Mouse (Mus musculus) myocyte (in vitro differentiated cells): Measurements from ENCODE around the gene Akr1b8.

Experiments used
- E2F4 ChIP-seq: IDR thresholded peaks from one replicate; pipeline ENCODE4 v1.6.1; 2011; ENCODE audit warnings: mild to moderate bottlenecking, control low read depth, moderate library complexity; ENCODE audit not compliant: insufficient read depth
- MAX ChIP-seq: IDR thresholded peaks from one replicate; pipeline ENCODE4 v1.6.1; 2011; ENCODE audit warnings: low read depth, mild to moderate bottlenecking, control low read depth
- POLR2A ChIP-seq: IDR thresholded peaks from one replicate; pipeline ENCODE4 v1.6.1; 2011; ENCODE audit warnings: low read depth, mild to moderate bottlenecking, control low read depth, moderate library complexity; ENCODE audit not compliant: insufficient read length
- POLR2AphosphoS2 ChIP-seq: IDR thresholded peaks from one replicate; pipeline ENCODE4 v1.6.1; 2011; ENCODE audit warnings: low read depth, control low read depth; ENCODE audit not compliant: insufficient read length
- REST ChIP-seq: IDR thresholded peaks from one replicate; pipeline ENCODE4 v1.6.1; 2011; ENCODE audit warnings: mild to moderate bottlenecking, control low read depth, moderate library complexity; ENCODE audit not compliant: insufficient read depth, insufficient read length
- SRF ChIP-seq: IDR thresholded peaks from one replicate; pipeline ENCODE4 v1.6.1; 2011; ENCODE audit warnings: low read depth; ENCODE audit not compliant: control insufficient read depth, insufficient read length
- TCF12 ChIP-seq: IDR thresholded peaks from one replicate; pipeline ENCODE4 v1.6.1; 2011; ENCODE audit warnings: mild to moderate bottlenecking, control low read depth; ENCODE audit not compliant: poor library complexity, insufficient read depth, severe bottlenecking
- TCF3 ChIP-seq: IDR thresholded peaks from one replicate; pipeline ENCODE4 v1.6.1; 2011; ENCODE audit warnings: low read depth, control low read depth; ENCODE audit not compliant: insufficient read length
- USF1 ChIP-seq: IDR thresholded peaks from one replicate; pipeline ENCODE4 v1.6.1; 2011; ENCODE audit warnings: low read depth, mild to moderate bottlenecking, control low read depth, moderate library complexity

DNA sequence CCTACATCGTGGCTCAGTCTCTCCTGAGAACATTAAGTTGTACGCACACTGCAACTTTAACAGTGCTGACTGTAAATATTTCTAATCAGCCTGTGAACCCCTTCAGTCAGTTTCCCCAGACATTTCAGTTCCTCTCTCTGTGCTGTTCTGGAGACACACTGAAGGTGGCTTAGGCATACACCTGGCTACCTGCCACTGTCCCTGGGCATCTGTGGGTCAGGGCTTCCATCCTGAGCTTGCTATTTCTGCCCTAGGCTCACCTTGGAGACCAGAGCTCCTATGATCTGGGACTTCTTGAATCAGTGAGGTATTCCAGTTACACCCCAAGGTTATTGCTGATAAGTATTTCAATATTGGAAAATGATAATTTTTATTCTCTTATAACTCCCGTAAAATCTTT, 1.5 kb upstream of the Akr1b8 start:
- TF ChIP-seq POLR2A = no peak
- TF ChIP-seq REST = no peak
- no peak for TF ChIP-seq MAX
- no peak for TF ChIP-seq POLR2AphosphoS2
- TF ChIP-seq TCF12 = no peak
- TF ChIP-seq USF1 = no peak
- TF ChIP-seq TCF3 = no peak
- TF ChIP-seq E2F4 = no peak
- TF ChIP-seq SRF = no peak
